Mouse (Mus musculus) left cerebral cortex, adult 2 months (tissue): ENCODE measurements around the gene Gad1. TPM values are rescaled to one million over a fixed set of nuclear protein-coding genes. Genes with fewer than 3 reads are reported as not detected.
A peak's percentile ranks its signal among the peaks of the same experiment; 100 is the strongest.

Experiments
- DNase-seq, 2 experiments: peaks; one replicate each; pipeline ENCODE4 v3.0.0; 2021 to 2022; ENCODE audit warnings: low spot score in 2 of 2, mixed read lengths in 1 of 2; ENCODE audit errors: extremely low spot score in 1 of 2
- H3K27ac ChIP-seq: fragments of 200-600 bp; 2 replicates; pipeline ENCODE4 v1.8.1; 2022
- H3K4me3 ChIP-seq: fragments of 200-600 bp; 2 replicates; pipeline ENCODE4 v1.8.1; 2022
- CTCF ChIP-seq: fragments of 200-600 bp; IDR thresholded peaks from 2 replicates; pipeline ENCODE4 v1.8.1; 2022; ENCODE audit warnings: antibody characterized with exemption, mild to moderate bottlenecking, moderate library complexity
- intact Hi-C: fragments of 180-260 bp; cut with DNase I; formaldehyde crosslinking; loops from one replicate; pipeline ENCODE4 v1.15.1; 2025
- total RNA-seq, 2 experiments: library from RNA; stranded (reverse); gene quantifications; 2 replicates each; pipeline ENCODE4 v1.2.3; 2021

The Gad1 gene
- total RNA-seq, 2 experiments from 2014 or later = 374 to 427 TPM

- intact Hi-C loops = no loop called here
- no peak for DNase-seq
- Histone ChIP-seq H3K27ac (no peak overlapping the region), H3K4me3 (no peak overlapping the region)
- TF ChIP-seq CTCF = no peak
Measured at GRCm38 (mm10) chr2:70632412-70632811, 79.5 kb downstream of the Gad1 start.

- Histone ChIP-seq H3K4me3 (no peak overlapping the region), H3K27ac (no peak overlapping the region)
- intact Hi-C loops = no loop called here
- DNase-seq = no peak
- no peak for TF ChIP-seq CTCF
Measured at GRCm38 (mm10) chr2:70634028-70634690, 81.3 kb downstream of the Gad1 start.

DNA sequence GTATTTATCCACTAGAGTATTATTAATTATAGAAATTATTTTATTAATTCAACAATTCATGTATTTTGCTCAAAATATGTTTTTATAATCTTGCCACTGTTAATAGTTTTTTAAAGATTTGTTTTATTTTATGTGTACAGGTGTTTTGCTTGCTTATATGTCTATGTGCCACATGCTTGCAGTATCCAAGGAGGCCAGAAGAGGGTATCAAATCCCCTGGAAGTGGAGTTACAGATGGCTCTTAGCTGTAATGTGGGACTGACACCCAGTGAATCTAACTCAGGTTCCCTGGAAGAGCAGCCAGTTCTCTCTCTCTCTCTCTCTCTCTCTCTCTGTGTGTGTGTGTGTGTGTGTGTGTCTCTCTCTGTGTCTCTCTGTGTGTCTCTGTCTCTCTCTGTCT, 88.1 kb downstream of the Gad1 start:
- TF ChIP-seq CTCF = peak; percentile 2; the same call in 1 of the 2 replicates
- no peak for DNase-seq
- Histone ChIP-seq H3K27ac (no peak overlapping the region), H3K4me3 (no peak overlapping the region)
- intact Hi-C loops = no loop called here

GRCm38 (mm10) chr2:70642971-70643565, 90.2 kb downstream of the Gad1 start:
- intact Hi-C loops = no loop called here
- DNase-seq = no peak
- TF ChIP-seq CTCF = no peak
- Histone ChIP-seq H3K27ac (no peak overlapping the region), H3K4me3 (no peak overlapping the region)

DNA sequence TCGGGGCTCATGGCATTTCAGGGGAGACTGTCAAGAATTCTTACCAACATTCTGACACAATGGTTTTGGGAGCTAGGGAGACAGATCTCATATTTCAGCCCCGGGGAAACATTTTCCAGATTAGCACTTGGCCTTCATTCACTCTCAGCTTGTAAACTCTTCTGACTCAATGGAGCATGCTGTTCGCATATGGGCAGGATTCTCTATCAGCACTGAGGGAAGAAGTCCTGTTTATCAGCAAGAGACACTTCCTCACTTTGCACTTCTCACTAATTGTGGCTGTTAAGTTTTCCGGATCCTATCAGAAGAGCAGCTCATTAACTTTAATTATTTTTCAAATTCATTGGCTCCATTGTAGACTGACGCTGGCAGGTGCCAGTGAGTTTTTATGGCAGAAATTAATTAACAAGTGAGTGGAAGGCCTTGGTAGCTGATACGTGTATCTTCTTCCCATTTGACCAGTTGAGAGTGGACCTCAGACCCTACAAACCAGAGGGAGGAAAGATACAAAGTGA, 92.5 kb downstream of the Gad1 start:
- intact Hi-C loops = no loop called here
- H3K4me3 ChIP-seq = no peak overlapping the region
- no peak for TF ChIP-seq CTCF

GRCm38 (mm10) chr2:70647681-70648080, 94.8 kb downstream of the Gad1 start:
- intact Hi-C loops = no loop called here
- TF ChIP-seq CTCF = no peak
- DNase-seq = no peak
- H3K27ac ChIP-seq = no peak overlapping the region
- H3K4me3 ChIP-seq = no peak overlapping the region

More for the DNA sequence above, 92.5 kb downstream of the Gad1 start:
- no peak for DNase-seq
- no peak overlapping the region for H3K27ac ChIP-seq

- intact Hi-C loops = no loop called here
- DNase-seq = no peak
- Histone ChIP-seq H3K4me3 (no peak overlapping the region), H3K27ac (no peak overlapping the region)
- no peak for TF ChIP-seq CTCF
Measured at GRCm38 (mm10) chr2:70648271-70648670, 95.4 kb downstream of the Gad1 start.

DNA sequence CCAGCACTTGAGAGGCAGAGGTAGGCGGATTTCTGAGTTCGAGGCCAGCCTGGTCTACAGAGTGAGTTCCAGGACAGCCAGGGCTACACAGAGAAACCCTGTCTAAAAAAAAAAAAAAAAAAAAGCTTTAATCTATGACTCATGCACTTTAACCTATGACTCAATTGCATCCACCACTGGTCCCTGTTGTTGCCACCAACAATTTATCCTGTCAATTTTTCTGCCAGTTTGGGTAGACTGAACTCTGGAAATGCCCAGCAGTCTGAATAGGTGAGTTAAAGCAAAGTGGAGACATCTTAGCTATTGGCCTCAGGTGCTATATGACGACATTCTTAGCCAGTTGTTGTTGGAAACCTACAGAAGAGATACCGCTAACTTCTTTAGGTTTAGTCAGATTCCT, 96.6 kb downstream of the Gad1 start:
- intact Hi-C loops = no loop called here
- Histone ChIP-seq H3K27ac (no peak overlapping the region), H3K4me3 (no peak overlapping the region)
- no peak for TF ChIP-seq CTCF
- DNase-seq = no peak

Other genes starting within 250 kb of the Gad1 start
- under 1 TPM; 0.16 to 0.63 TPM for gene Sp5, start 78.1 kb upstream of the Gad1 start, total RNA-seq
- gene Erich2, start 44.3 kb upstream of the Gad1 start, total RNA-seq = under 1 TPM in 1 of 2 experiments, not detected in 1; 0.38 TPM
- gene Gorasp2, start 108.5 kb downstream of the Gad1 start, total RNA-seq = 10 to 100 TPM; 92.7 to 96.6 TPM
- gene Gm26558, start 109.0 kb downstream of the Gad1 start, total RNA-seq = under 1 TPM in 1 of 2 experiments, not detected in 1; 0.41 TPM